Mouse (Mus musculus) stomach, embryonic 14.5 days (tissue): Measurements from ENCODE around the gene Psmd5. TPM values are rescaled to one million over a fixed set of nuclear protein-coding genes. Genes with fewer than 3 reads are reported as not detected.
"Not testable (repeated sequence)": the region's sequence is repeated elsewhere in the genome, so short reads cannot be mapped to it uniquely, and the experiment has no call there.

Source experiments
- ATAC-seq: fragments of 200-750 bp; cut with Nextera tagmentation; 2 replicates; pipeline ENCODE4 v1.8.0; 2017; ENCODE audit warnings: low read depth, moderate TSS enrichment; ENCODE audit not compliant: insufficient number of reproducible peaks, insufficient read depth, low FRiP score
- H3K27ac ChIP-seq: fragments of 300-500 bp; sonication (generic); 2 replicates; pipeline ENCODE4 v1.5.1; 2014; ENCODE audit warnings: mild to moderate bottlenecking, low read length, moderate library complexity, mixed read lengths
- H3K27me3 ChIP-seq: fragments of 300-500 bp; sonication (generic); 2 replicates; pipeline ENCODE4 v1.6.1; 2014; ENCODE audit warnings: low read length, control low read depth, mixed read lengths; ENCODE audit not compliant: control insufficient read depth, insufficient read depth
- H3K36me3 ChIP-seq: fragments of 300-500 bp; sonication (generic); 2 replicates; pipeline ENCODE4 v1.6.1; 2014; ENCODE audit warnings: mild to moderate bottlenecking, control low read depth, low read length, moderate library complexity, mixed read lengths; ENCODE audit not compliant: control insufficient read depth, insufficient read depth
- H3K4me1 ChIP-seq: fragments of 300-500 bp; sonication (generic); 2 replicates; pipeline ENCODE4 v1.6.1; 2014; ENCODE audit warnings: low read length, control low read depth, mixed read lengths; ENCODE audit not compliant: control insufficient read depth, insufficient read depth
- H3K4me2 ChIP-seq: fragments of 300-500 bp; sonication (generic); replicated peaks from 2 replicates; pipeline ENCODE4 v1.6.1; 2014; ENCODE audit warnings: low read depth, low read length, control low read depth
- H3K4me3 ChIP-seq: fragments of 300-500 bp; sonication (generic); 2 replicates; pipeline ENCODE4 v1.5.1; 2014; ENCODE audit warnings: low read depth, low read length, control low read depth
- H3K9ac ChIP-seq: fragments of 300-500 bp; sonication (generic); replicated peaks from 2 replicates; pipeline ENCODE4 v1.6.1; 2014; ENCODE audit warnings: low read depth, mild to moderate bottlenecking, control low read depth, low read length, moderate library complexity, mixed read lengths
- H3K9me3 ChIP-seq: fragments of 300-500 bp; sonication (generic); 2 replicates; pipeline ENCODE4 v1.6.1; 2016; ENCODE audit warnings: low read depth, low read length, control low read depth; ENCODE audit not compliant: control insufficient read depth
- WGBS: fragments of 180-500 bp; shearing (Covaris S2); extraction: QIAGEN DNeasy Blood & Tissue Kit; methylation state at CpG from one replicate; pipeline ENCODE4 v1.1.7; 2014; 5-methylcytosine and 5-hydroxymethylcytosine counted together
- polyA plus RNA-seq: library from polyadenylated mRNA; unstranded; fragments of >200 nt; fragmentation: Nextera tagmentation; extraction: Ambion mirVana; gene quantifications from 2 replicates; pipeline ENCODE4 v1.2.1, GENCODE M21; 2014

Gene Psmd5
- polyA plus RNA-seq, 1 experiment from 2014 or later: 99.2 TPM

DNA sequence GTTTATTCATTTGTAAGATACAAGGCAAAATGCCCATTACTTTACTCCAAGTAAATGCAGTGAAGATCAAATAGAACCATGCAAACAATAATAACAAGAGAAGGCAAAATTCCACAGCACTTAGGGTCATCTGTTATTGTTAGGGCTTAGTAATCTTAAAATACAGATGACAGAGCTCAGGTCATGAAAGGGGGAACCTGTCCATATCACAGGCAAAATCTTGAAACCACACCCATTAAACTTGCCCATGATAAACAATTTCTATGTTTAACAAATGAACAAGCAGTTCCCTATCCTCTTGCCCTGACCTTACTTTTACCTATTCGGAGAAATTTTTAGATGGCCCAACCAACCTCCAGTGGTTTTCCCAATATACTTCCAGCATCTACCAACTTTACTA lies 65.2 kb downstream of the Psmd5 start:
- Histone ChIP-seq H3K4me1 (no peaks in the 10 kb centered on the region), H3K27ac (no peak overlapping the region), H3K4me2 (no peak overlapping the region), H3K9me3 (no peaks in the 10 kb centered on the region), H3K9ac (no peak overlapping the region), H3K36me3 (peaks cover 72% of the 10 kb centered on the region), H3K27me3 (no peaks in the 10 kb centered on the region), H3K4me3 (no peak overlapping the region)
- WGBS: 88% methylated on average over 1 of the region's 1 CpGs
- ATAC-seq: no peak

DNA sequence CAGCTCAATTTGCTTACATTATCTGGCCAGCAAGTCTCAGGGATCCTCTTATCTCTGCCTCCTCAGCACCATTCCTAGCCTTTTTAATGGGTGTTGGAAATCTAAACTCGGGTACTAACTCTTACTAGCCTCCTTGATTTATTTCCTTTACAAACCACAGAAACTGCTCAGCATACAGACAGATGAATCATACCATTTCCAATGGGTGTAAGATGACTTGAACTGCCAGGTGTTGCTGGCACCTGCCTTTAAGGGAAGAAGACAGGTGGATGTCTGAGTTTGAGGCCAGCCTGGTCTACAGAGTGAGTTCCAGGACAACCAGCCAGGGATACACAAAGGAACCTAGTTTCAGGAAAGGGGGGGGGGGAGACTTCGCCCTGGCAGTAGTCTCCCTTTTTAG lies 66.7 kb downstream of the Psmd5 start:
- H3K9ac ChIP-seq: no peak overlapping the region
- H3K4me2 ChIP-seq: no peak overlapping the region
- no peak overlapping the region for H3K4me3 ChIP-seq
- no peak overlapping the region for H3K27ac ChIP-seq
- 68% methylated on average over 2 of the region's 2 CpGs for WGBS
- H3K9me3 ChIP-seq: no peaks in the 10 kb centered on the region
- peaks cover 59% of the 10 kb centered on the region for H3K36me3 ChIP-seq
- no peak for ATAC-seq
- peaks cover 8% of the 10 kb centered on the region; the same call in 1 of the 2 replicates for H3K4me1 ChIP-seq
- H3K27me3 ChIP-seq: no peaks in the 10 kb centered on the region

GRCm38 (mm10) chr2:34805364-34805950 lies 69.3 kb downstream of the Psmd5 start:
- WGBS: 90% methylated on average over 10 of the region's 10 CpGs
- Histone ChIP-seq H3K4me1 (peaks cover 8% of the 10 kb centered on the region; the same call in 1 of the 2 replicates), H3K9ac (no peak overlapping the region), H3K27ac (no peak overlapping the region), H3K36me3 (peaks cover 34% of the 10 kb centered on the region), H3K4me2 (no peak overlapping the region), H3K9me3 (no peaks in the 10 kb centered on the region), H3K27me3 (no peaks in the 10 kb centered on the region), H3K4me3 (no peak overlapping the region)
- no peak for ATAC-seq

DNA sequence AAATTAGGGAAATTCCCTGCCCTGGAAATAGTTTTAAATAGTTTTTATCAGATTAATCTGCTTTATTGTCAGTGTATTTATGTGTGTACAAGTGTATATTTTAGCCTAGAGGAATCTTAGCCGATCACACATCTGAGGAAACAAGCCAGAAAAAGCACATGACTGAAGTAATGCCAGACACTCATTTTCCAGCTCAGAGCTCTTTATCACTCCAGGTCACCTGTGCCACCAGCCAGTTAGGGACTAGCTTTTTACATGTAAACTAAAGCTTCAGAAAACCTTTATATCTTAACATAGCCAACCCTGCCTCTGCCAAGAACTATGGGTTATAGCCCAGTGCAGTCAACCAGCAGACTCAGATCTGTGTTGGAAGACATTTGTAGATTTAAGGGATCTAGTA lies 70.0 kb downstream of the Psmd5 start:
- Histone ChIP-seq H3K27ac (no peak overlapping the region), H3K4me1 (peaks cover 8% of the 10 kb centered on the region; the same call in 1 of the 2 replicates), H3K27me3 (no peaks in the 10 kb centered on the region), H3K9me3 (no peaks in the 10 kb centered on the region), H3K36me3 (peaks cover 28% of the 10 kb centered on the region), H3K4me2 (no peak overlapping the region), H3K9ac (no peak overlapping the region), H3K4me3 (no peak overlapping the region)
- 79% methylated on average over 1 of the region's 1 CpGs for WGBS
- ATAC-seq: no peak

DNA sequence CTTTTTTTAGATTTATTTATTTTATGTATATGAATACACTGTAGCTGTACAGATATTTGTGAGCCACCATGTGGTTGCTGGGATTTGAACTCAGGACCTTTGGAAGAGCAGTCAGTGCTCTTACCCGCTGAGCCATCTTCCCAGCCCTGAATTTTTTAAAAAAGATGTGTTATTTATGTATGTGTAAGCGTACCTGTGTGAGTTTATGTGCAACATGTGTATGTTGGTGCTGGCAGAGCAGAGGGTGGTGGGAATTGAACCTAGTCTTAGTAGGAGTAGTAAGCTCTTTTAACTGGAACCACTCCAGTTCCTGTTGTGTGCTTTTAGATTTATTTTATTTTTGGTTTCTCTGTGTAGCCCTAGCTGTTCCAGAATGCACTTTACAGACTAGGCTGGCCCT lies 70.6 kb downstream of the Psmd5 start:
- Histone ChIP-seq H3K9me3 (no peaks in the 10 kb centered on the region), H3K4me3 (peak overlapping the region; percentile 65; the same call in 1 of the 2 replicates), H3K9ac (no peak overlapping the region), H3K27me3 (no peaks in the 10 kb centered on the region), H3K4me2 (peak overlapping the region; percentile 68; the same call in 1 of the 2 replicates), H3K27ac (no peak overlapping the region), H3K36me3 (peaks cover 25% of the 10 kb centered on the region), H3K4me1 (peaks cover 8% of the 10 kb centered on the region; the same call in 1 of the 2 replicates)
- ATAC-seq: no peak
- WGBS: 98% methylated on average over 2 of the region's 2 CpGs

DNA sequence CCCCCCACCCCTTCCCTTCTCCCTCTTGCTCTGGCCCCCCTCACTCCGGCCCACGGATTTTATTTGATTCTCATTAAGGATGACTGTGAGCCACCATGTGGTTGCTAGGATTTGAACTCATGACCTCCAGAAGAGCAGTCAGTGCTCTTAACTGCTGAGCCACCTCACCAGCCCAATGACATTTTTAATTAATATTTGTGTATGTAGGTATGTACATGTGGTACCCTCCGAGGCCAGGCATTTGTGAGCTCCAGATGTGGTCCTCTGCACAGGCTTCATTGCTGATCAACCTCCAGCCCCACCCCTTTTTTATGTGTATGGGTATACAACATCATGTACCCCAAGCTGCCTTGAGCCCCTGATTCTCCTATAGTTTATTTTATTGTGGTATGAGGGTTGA lies 71.0 kb downstream of the Psmd5 start:
- H3K4me3 ChIP-seq: peak overlapping the region; percentile 65; the same call in 1 of the 2 replicates
- H3K9ac ChIP-seq: no peak overlapping the region
- WGBS: 65% methylated on average over 3 of the region's 3 CpGs

DNA sequence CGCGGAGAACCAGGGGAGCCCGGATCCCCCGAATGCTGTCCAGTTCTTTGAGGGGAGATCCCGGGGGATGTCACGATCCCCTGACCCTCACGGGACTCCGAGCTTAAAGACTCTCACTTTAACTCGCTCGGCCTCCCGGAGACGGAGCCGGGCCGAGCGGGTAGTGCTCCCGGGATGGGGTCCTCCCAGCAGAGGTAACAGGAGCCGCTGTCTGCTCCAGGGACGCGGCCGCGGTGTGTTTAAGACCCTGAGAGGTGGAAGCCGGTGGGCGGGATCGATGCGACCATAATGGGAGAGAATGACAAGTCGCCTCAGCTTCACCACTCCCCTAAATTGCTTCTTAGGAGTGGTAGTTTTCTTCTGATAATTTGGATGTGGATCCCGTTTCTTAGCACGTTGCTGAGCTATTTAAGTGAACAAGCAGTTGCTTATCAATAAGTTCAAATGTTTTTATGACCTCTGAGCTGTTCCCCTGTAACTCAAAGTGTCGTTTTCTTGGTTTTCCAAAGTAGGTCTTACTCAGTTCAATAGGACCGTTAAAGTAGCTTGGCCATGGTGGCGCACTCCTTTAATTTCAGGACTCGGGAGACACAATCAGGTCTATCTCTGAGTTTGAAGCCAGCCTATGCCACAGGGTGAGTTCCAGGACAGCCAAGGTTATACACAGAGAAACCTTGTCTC lies 72.1 kb downstream of the Psmd5 start:
- peaks cover 13% of the 10 kb centered on the region; the same call in 1 of the 2 replicates for H3K4me1 ChIP-seq
- peak overlapping the region; percentile 65 for H3K4me3 ChIP-seq
- not testable (repeated sequence) for H3K27me3 ChIP-seq, ATAC-seq, H3K9me3 ChIP-seq
- WGBS: under 1% methylated on average over 24 of the region's 32 CpGs
- peak overlapping the region; percentile 68 for H3K4me2 ChIP-seq
- H3K27ac ChIP-seq: peak overlapping the region; percentile 91; the same call in 1 of the 2 replicates
- peaks cover 16% of the 10 kb centered on the region for H3K36me3 ChIP-seq
- peak overlapping the region; percentile 58 for H3K9ac ChIP-seq

More for the DNA sequence above, 71.0 kb downstream of the Psmd5 start:
- Histone ChIP-seq H3K9me3 (no peaks in the 10 kb centered on the region), H3K4me1 (peaks cover 12% of the 10 kb centered on the region; the same call in 1 of the 2 replicates), H3K27me3 (no peaks in the 10 kb centered on the region), H3K4me2 (peak overlapping the region; percentile 68), H3K36me3 (peaks cover 22% of the 10 kb centered on the region), H3K27ac (no peak overlapping the region)
- ATAC-seq: no peak

- WGBS: 4% methylated on average over 39 of the region's 39 CpGs
- Histone ChIP-seq H3K4me2 (no peak overlapping the region), H3K27ac (peak overlapping the region; percentile 91; the same call in 1 of the 2 replicates), H3K27me3 (no peaks in the 10 kb centered on the region), H3K4me3 (peak overlapping the region; percentile 65), H3K36me3 (peaks cover 10% of the 10 kb centered on the region; the same call in 1 of the 2 replicates), H3K9ac (peak overlapping the region; percentile 58), H3K9me3 (no peaks in the 10 kb centered on the region), H3K4me1 (peaks cover 13% of the 10 kb centered on the region; the same call in 1 of the 2 replicates)
- peak; percentile 96 for ATAC-seq
These were observed 73.0 kb downstream of the Psmd5 start for GRCm38 (mm10) chr2:34801516-34802482.
